Mouse (Mus musculus): Measurements from ENCODE around the gene Rps6kb2. TPM values are rescaled to one million over a fixed set of nuclear protein-coding genes. Genes with fewer than 3 reads are reported as not detected.

The Rps6kb2 gene
- polyA plus RNA-seq, 1 experiment = 79.5 TPM

- Histone ChIP-seq H3K4me3 (ENCODE audit: insufficient read depth, low read length) (no peak overlapping the region), H3K27ac (ENCODE audit: insufficient read depth, low read length) (no peak overlapping the region), H3K4me1 (ENCODE audit: control insufficient read depth, insufficient read depth, low read length) (peaks cover 7% of the 10 kb centered on the region)
- TF ChIP-seq POLR2A (IDR thresholded peaks at IDR 0.05; ENCODE audit: extremely low read depth, insufficient read depth, low read length) = no peak
- TF ChIP-seq CTCF (IDR thresholded peaks at IDR 0.05; ENCODE audit: extremely low read depth, insufficient read depth, low read length) = no peak
Measured at GRCm38 (mm10) chr19:4150567-4151487, 12.3 kb downstream of the Rps6kb2 start.

DNA sequence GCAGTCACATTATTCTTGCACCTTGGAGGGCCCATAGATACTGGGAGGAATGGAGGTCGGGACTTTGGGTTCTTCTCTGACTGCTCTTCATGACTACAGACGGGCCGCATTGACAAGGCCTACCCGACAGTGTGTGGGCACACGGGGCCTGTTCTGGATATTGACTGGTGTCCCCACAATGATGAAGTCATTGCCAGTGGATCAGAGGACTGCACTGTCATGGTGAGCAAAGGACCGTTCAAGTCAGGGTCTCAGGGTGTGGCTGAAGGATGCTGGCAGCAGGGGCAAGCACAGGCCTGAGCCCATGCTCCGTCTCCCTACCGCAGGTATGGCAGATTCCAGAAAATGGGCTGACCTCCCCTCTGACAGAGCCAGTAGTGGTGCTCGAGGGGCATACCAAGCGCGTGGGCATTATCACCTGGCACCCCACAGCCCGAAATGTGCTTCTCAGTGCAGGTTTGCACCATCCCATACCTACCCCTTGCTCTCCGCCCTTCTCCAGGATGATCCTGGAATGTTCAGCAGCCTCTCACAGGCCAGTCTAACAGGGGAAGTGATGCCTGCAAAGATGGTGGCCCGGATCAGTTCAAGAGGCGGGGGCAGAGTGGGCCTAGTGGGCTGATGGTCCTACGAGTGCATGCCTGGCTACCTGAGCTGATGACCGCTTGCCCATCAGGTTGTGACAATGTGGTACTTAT lies 13.2 kb downstream of the Rps6kb2 start:
- peaks cover 7% of the 10 kb centered on the region for H3K4me1 ChIP-seq (ENCODE audit: control insufficient read depth, insufficient read depth, low read length)
- no peak overlapping the region; the same call in 1 of the 2 replicates for H3K4me3 ChIP-seq (ENCODE audit: insufficient read depth, low read length)
- TF ChIP-seq POLR2A (IDR thresholded peaks at IDR 0.05; ENCODE audit: extremely low read depth, insufficient read depth, low read length) (no peak), CTCF (IDR thresholded peaks at IDR 0.05; ENCODE audit: extremely low read depth, insufficient read depth, low read length) (no peak)
- H3K27ac ChIP-seq (ENCODE audit: insufficient read depth, low read length) = no peak overlapping the region

DNA sequence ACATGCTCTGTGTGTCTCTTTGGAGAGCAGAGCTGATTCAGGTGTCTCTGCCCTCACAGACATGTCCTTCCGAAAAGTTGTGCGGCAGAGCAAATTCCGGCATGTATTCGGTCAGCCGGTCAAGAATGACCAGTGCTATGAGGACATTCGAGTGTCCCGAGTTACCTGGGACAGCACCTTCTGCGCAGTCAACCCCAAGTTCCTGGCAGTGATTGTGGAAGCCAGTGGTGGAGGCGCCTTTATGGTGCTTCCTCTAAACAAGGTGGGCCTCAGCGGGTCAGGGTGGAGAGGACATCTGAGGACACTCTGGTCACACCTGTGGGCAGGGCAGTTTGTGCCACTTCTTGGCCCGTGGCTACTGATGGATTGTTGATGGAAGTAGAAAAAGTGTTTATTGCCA lies 13.9 kb downstream of the Rps6kb2 start:
- Histone ChIP-seq H3K27ac (ENCODE audit: insufficient read depth, low read length) (no peak overlapping the region), H3K4me1 (ENCODE audit: control insufficient read depth, insufficient read depth, low read length) (peaks cover 7% of the 10 kb centered on the region), H3K4me3 (ENCODE audit: insufficient read depth, low read length) (peak overlapping the region; percentile 83)
- TF ChIP-seq CTCF (IDR thresholded peaks at IDR 0.05; ENCODE audit: extremely low read depth, insufficient read depth, low read length) (no peak), POLR2A (IDR thresholded peaks at IDR 0.05; ENCODE audit: extremely low read depth, insufficient read depth, low read length) (no peak)

GRCm38 (mm10) chr19:4148819-4149218 lies 14.3 kb downstream of the Rps6kb2 start:
- H3K4me1 ChIP-seq (ENCODE audit: control insufficient read depth, insufficient read depth, low read length) = peaks cover 7% of the 10 kb centered on the region
- TF ChIP-seq POLR2A (IDR thresholded peaks at IDR 0.05; ENCODE audit: extremely low read depth, insufficient read depth, low read length) (no peak), CTCF (IDR thresholded peaks at IDR 0.05; ENCODE audit: extremely low read depth, insufficient read depth, low read length) (no peak)
- H3K27ac ChIP-seq (ENCODE audit: insufficient read depth, low read length) = peak overlapping the region; percentile 69
- peak overlapping the region; percentile 83 for H3K4me3 ChIP-seq (ENCODE audit: insufficient read depth, low read length)

- peak within 1 kb of the TSS; percentile 83 for H3K4me3 ChIP-seq (ENCODE audit: insufficient read depth, low read length)
- TF ChIP-seq CTCF (IDR thresholded peaks at IDR 0.05; ENCODE audit: extremely low read depth, insufficient read depth, low read length) (no peak), POLR2A (IDR thresholded peaks at IDR 0.05; ENCODE audit: extremely low read depth, insufficient read depth, low read length) (peak; percentile 64; the same call in 1 of the 2 replicates)
- H3K27ac ChIP-seq (ENCODE audit: insufficient read depth, low read length) = peak within 1 kb of the TSS; percentile 69
- H3K4me1 ChIP-seq (ENCODE audit: control insufficient read depth, insufficient read depth, low read length) = peaks cover 7% of the 10 kb centered on the region
Measured at GRCm38 (mm10) chr19:4148491-4148806, 14.7 kb downstream of the Rps6kb2 start, which contains the start of gene Coro1b. Gene Coro1b (plus strand): TSS chr19:4148619.

- Histone ChIP-seq H3K27ac (ENCODE audit: insufficient read depth, low read length) (0 out of 2 replicates have a peak overlapping the region, but pooled peaks have one; percentile 44), H3K4me1 (ENCODE audit: control insufficient read depth, insufficient read depth, low read length) (peaks cover 7% of the 10 kb centered on the region), H3K4me3 (ENCODE audit: insufficient read depth, low read length) (peak overlapping the region; percentile 83)
- TF ChIP-seq POLR2A (IDR thresholded peaks at IDR 0.05; ENCODE audit: extremely low read depth, insufficient read depth, low read length) (no peak), CTCF (IDR thresholded peaks at IDR 0.05; ENCODE audit: extremely low read depth, insufficient read depth, low read length) (no peak)
Measured at GRCm38 (mm10) chr19:4147782-4148490, 15.2 kb downstream of the Rps6kb2 start.

- H3K4me3 ChIP-seq (ENCODE audit: insufficient read depth, low read length) = no peak overlapping the region
- H3K27ac ChIP-seq (ENCODE audit: insufficient read depth, low read length) = peak overlapping the region; percentile 10; the same call in 1 of the 2 replicates
Measured at GRCm38 (mm10) chr19:4147022-4147405, 16.1 kb downstream of the Rps6kb2 start.

DNA sequence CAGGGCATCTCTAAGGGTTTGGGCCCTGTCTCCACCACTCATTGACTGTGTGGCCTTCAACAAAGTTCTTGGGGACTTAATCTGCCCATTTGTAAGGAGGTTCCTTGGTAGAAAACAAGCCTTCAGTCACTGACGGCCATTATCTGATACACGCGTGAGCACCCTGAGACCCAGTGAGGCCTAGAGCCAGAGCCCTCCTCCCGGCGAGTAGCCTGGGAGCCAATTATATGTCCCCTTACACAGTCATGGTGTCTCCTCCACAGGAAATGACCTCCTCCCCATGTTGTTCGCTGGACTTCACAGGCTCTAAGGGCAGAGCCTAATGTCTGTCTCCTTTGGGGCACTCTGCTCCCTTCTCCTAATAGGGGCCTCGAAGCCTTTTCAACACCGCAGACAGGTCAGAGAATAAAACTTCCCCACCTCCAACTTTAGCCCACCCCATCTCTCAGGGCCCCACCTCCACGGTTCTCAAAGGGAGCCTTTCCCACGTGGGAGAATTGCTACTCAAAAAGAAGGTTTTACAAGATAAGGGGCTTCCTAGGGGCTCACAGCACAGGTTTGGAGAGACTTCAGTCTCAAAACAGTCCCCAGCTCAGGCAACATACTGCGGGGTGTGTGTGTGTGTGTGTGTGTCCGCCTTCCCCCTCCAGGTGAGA lies 16.7 kb downstream of the Rps6kb2 start:
- TF ChIP-seq CTCF (IDR thresholded peaks at IDR 0.05; ENCODE audit: extremely low read depth, insufficient read depth, low read length) (no peak), POLR2A (IDR thresholded peaks at IDR 0.05; ENCODE audit: extremely low read depth, insufficient read depth, low read length) (no peak)
- H3K27ac ChIP-seq (ENCODE audit: insufficient read depth, low read length) = no peak overlapping the region
- no peak overlapping the region for H3K4me3 ChIP-seq (ENCODE audit: insufficient read depth, low read length)
- peaks cover 7% of the 10 kb centered on the region for H3K4me1 ChIP-seq (ENCODE audit: control insufficient read depth, insufficient read depth, low read length)

More at GRCm38 (mm10) chr19:4147022-4147405, 16.1 kb downstream of the Rps6kb2 start:
- H3K4me1 ChIP-seq (ENCODE audit: control insufficient read depth, insufficient read depth, low read length) = peaks cover 7% of the 10 kb centered on the region
- TF ChIP-seq CTCF (IDR thresholded peaks at IDR 0.05; ENCODE audit: extremely low read depth, insufficient read depth, low read length) = no peak
- TF ChIP-seq POLR2A (IDR thresholded peaks at IDR 0.05; ENCODE audit: extremely low read depth, insufficient read depth, low read length) = no peak

DNA sequence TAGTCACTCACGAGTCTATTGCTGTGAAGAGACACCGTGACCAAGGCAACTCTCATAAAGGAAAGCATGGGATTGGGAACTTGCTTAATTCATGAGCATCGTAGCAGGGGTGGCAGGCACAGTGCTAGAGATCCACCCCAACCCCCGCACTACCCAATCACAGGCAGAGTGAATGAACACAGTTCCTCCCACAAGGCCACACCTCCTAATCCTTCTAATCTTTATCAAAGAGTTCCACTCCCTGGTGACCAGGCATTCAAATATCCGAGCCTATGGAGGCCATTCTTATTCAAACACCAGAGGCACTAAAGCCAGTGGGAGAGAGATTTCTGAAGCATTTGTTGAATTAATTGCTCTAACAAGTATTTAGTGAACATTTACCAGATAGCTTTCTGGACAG lies 17.2 kb downstream of the Rps6kb2 start:
- TF ChIP-seq POLR2A (IDR thresholded peaks at IDR 0.05; ENCODE audit: extremely low read depth, insufficient read depth, low read length) = no peak
- Histone ChIP-seq H3K4me3 (ENCODE audit: insufficient read depth, low read length) (no peak overlapping the region), H3K4me1 (ENCODE audit: control insufficient read depth, insufficient read depth, low read length) (peaks cover 7% of the 10 kb centered on the region), H3K27ac (ENCODE audit: insufficient read depth, low read length) (no peak overlapping the region)
